Mouse (Mus musculus): Measurements from ENCODE around the gene Sulf2. TPM values are rescaled to one million over a fixed set of nuclear protein-coding genes. Genes with fewer than 3 reads are reported as not detected.
"Not testable (repeated sequence)": the region's sequence is repeated elsewhere in the genome, so short reads cannot be mapped to it uniquely, and the experiment has no call there.

The Sulf2 gene
- polyA plus RNA-seq, 1 experiment, result 119 TPM

GRCm38 (mm10) chr2:166195041-166195440 is 39.6 kb upstream of the Sulf2 start:
- H3K36me3 ChIP-seq (ENCODE audit: control insufficient read depth, insufficient read depth, low read length, poor library complexity, severe bottlenecking), result no peaks in the 10 kb centered on the region
- peak overlapping the region; percentile 8 for H3K4me3 ChIP-seq (ENCODE audit: low read depth, low read length)
- peaks cover 7% of the 10 kb centered on the region for H3K9me3 ChIP-seq (replicated peaks; ENCODE audit: control insufficient read depth, insufficient read depth, low read length, poor library complexity, severe bottlenecking)
- peak overlapping the region; percentile 84 for H3K27ac ChIP-seq (ENCODE audit: insufficient read depth, low read length)
- TF ChIP-seq CTCF (IDR thresholded peaks at IDR 0.05; ENCODE audit: low read depth, low read length), result no peak
- no peak for TF ChIP-seq EP300 (IDR thresholded peaks at IDR 0.05; ENCODE audit: insufficient read depth, low read depth, low read length)
- TF ChIP-seq POLR2A (IDR thresholded peaks at IDR 0.05; ENCODE audit: insufficient read depth, low read length), result no peak
- peaks cover 21% of the 10 kb centered on the region for H3K4me1 ChIP-seq (ENCODE audit: control insufficient read depth, insufficient read depth, low read length)
- H3K27me3 ChIP-seq (ENCODE audit: control insufficient read depth, insufficient read depth, low read length, poor library complexity, severe bottlenecking), result no peaks in the 10 kb centered on the region
- peak overlapping the region; percentile 25; the same call in 1 of the 2 replicates for H3K9ac ChIP-seq (ENCODE audit: low read depth, poor library complexity, severe bottlenecking)

- Histone ChIP-seq H3K9ac (ENCODE audit: low read depth, poor library complexity, severe bottlenecking) (no peak overlapping the region), H3K9me3 (replicated peaks; ENCODE audit: control insufficient read depth, insufficient read depth, low read length, poor library complexity, severe bottlenecking) (peaks cover 7% of the 10 kb centered on the region), H3K27me3 (ENCODE audit: control insufficient read depth, insufficient read depth, low read length, poor library complexity, severe bottlenecking) (no peaks in the 10 kb centered on the region), H3K27ac (ENCODE audit: insufficient read depth, low read length) (peak overlapping the region; percentile 95), H3K4me3 (ENCODE audit: low read depth, low read length) (peak overlapping the region; percentile 10; the same call in 1 of the 2 replicates), H3K36me3 (ENCODE audit: control insufficient read depth, insufficient read depth, low read length, poor library complexity, severe bottlenecking) (no peaks in the 10 kb centered on the region), H3K4me1 (ENCODE audit: control insufficient read depth, insufficient read depth, low read length) (peaks cover 21% of the 10 kb centered on the region)
- TF ChIP-seq EP300 (IDR thresholded peaks at IDR 0.05; ENCODE audit: insufficient read depth, low read depth, low read length) (peak; percentile 91), CTCF (IDR thresholded peaks at IDR 0.05; ENCODE audit: low read depth, low read length) (peak; percentile 31), POLR2A (IDR thresholded peaks at IDR 0.05; ENCODE audit: insufficient read depth, low read length) (no peak)
These were observed 38.8 kb upstream of the Sulf2 start for GRCm38 (mm10) chr2:166194112-166194758.

DNA sequence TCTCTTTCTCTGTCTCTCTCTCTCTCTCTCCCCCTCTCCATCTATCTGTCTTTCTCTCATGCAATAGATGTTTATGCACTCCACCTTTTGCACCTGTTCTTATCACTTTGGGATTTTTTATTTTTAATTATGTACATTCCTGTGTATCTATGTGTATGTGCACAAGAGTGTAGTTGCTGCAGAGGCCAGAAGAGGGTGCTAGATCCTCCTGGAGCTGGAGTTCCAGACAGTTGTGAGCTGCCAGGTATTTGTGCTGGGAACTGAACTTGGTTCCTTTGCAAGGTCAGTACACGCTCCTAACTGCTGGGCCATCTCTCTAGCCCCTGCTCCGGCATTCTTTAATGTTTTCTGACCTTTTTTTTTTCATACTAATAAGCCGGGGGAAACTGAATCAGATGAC is 38.0 kb upstream of the Sulf2 start:
- Histone ChIP-seq H3K27ac (ENCODE audit: insufficient read depth, low read length) (peak overlapping the region; percentile 95), H3K9me3 (replicated peaks; ENCODE audit: control insufficient read depth, insufficient read depth, low read length, poor library complexity, severe bottlenecking) (peaks cover 7% of the 10 kb centered on the region), H3K36me3 (ENCODE audit: control insufficient read depth, insufficient read depth, low read length, poor library complexity, severe bottlenecking) (no peaks in the 10 kb centered on the region), H3K27me3 (ENCODE audit: control insufficient read depth, insufficient read depth, low read length, poor library complexity, severe bottlenecking) (no peaks in the 10 kb centered on the region), H3K4me1 (ENCODE audit: control insufficient read depth, insufficient read depth, low read length) (peaks cover 18% of the 10 kb centered on the region), H3K4me3 (ENCODE audit: low read depth, low read length) (no peak overlapping the region), H3K9ac (ENCODE audit: low read depth, poor library complexity, severe bottlenecking) (no peak overlapping the region)
- TF ChIP-seq POLR2A (IDR thresholded peaks at IDR 0.05; ENCODE audit: insufficient read depth, low read length), result no peak
- peak; percentile 23 for TF ChIP-seq CTCF (IDR thresholded peaks at IDR 0.05; ENCODE audit: low read depth, low read length)
- TF ChIP-seq EP300 (IDR thresholded peaks at IDR 0.05; ENCODE audit: insufficient read depth, low read depth, low read length), result no peak

GRCm38 (mm10) chr2:166190816-166191215 is 35.4 kb upstream of the Sulf2 start:
- Histone ChIP-seq H3K9ac (ENCODE audit: low read depth, poor library complexity, severe bottlenecking) (no peak overlapping the region), H3K36me3 (ENCODE audit: control insufficient read depth, insufficient read depth, low read length, poor library complexity, severe bottlenecking) (no peaks in the 10 kb centered on the region), H3K9me3 (replicated peaks; ENCODE audit: control insufficient read depth, insufficient read depth, low read length, poor library complexity, severe bottlenecking) (peaks cover 7% of the 10 kb centered on the region), H3K27me3 (ENCODE audit: control insufficient read depth, insufficient read depth, low read length, poor library complexity, severe bottlenecking) (no peaks in the 10 kb centered on the region), H3K4me3 (ENCODE audit: low read depth, low read length) (no peak overlapping the region), H3K27ac (ENCODE audit: insufficient read depth, low read length) (no peak overlapping the region), H3K4me1 (ENCODE audit: control insufficient read depth, insufficient read depth, low read length) (peaks cover 2% of the 10 kb centered on the region)
- no peak for TF ChIP-seq EP300 (IDR thresholded peaks at IDR 0.05; ENCODE audit: insufficient read depth, low read depth, low read length)
- TF ChIP-seq POLR2A (IDR thresholded peaks at IDR 0.05; ENCODE audit: insufficient read depth, low read length), result no peak
- TF ChIP-seq CTCF (IDR thresholded peaks at IDR 0.05; ENCODE audit: low read depth, low read length), result no peak

GRCm38 (mm10) chr2:166189191-166189590 is 33.7 kb upstream of the Sulf2 start:
- no peaks in the 10 kb centered on the region for H3K4me1 ChIP-seq (ENCODE audit: control insufficient read depth, insufficient read depth, low read length)
- H3K9me3 ChIP-seq (replicated peaks; ENCODE audit: control insufficient read depth, insufficient read depth, low read length, poor library complexity, severe bottlenecking), result peaks cover 7% of the 10 kb centered on the region
- H3K27ac ChIP-seq (ENCODE audit: insufficient read depth, low read length), result no peak overlapping the region

GRCm38 (mm10) chr2:166187874-166188453 is 32.5 kb upstream of the Sulf2 start:
- H3K27me3 ChIP-seq (ENCODE audit: control insufficient read depth, insufficient read depth, low read length, poor library complexity, severe bottlenecking); H3K4me3 ChIP-seq (ENCODE audit: low read depth, low read length); H3K4me1 ChIP-seq (ENCODE audit: control insufficient read depth, insufficient read depth, low read length); H3K36me3 ChIP-seq (ENCODE audit: control insufficient read depth, insufficient read depth, low read length, poor library complexity, severe bottlenecking); H3K9ac ChIP-seq (ENCODE audit: low read depth, poor library complexity, severe bottlenecking); H3K27ac ChIP-seq (ENCODE audit: insufficient read depth, low read length); H3K9me3 ChIP-seq (replicated peaks; ENCODE audit: control insufficient read depth, insufficient read depth, low read length, poor library complexity, severe bottlenecking): not testable (repeated sequence)

More at GRCm38 (mm10) chr2:166189191-166189590, 33.7 kb upstream of the Sulf2 start:
- TF ChIP-seq EP300 (IDR thresholded peaks at IDR 0.05; ENCODE audit: insufficient read depth, low read depth, low read length), result no peak
- no peak for TF ChIP-seq POLR2A (IDR thresholded peaks at IDR 0.05; ENCODE audit: insufficient read depth, low read length)
- TF ChIP-seq CTCF (IDR thresholded peaks at IDR 0.05; ENCODE audit: low read depth, low read length), result no peak
- no peak overlapping the region for H3K9ac ChIP-seq (ENCODE audit: low read depth, poor library complexity, severe bottlenecking)
- no peaks in the 10 kb centered on the region for H3K27me3 ChIP-seq (ENCODE audit: control insufficient read depth, insufficient read depth, low read length, poor library complexity, severe bottlenecking)
- H3K36me3 ChIP-seq (ENCODE audit: control insufficient read depth, insufficient read depth, low read length, poor library complexity, severe bottlenecking), result no peaks in the 10 kb centered on the region
- no peak overlapping the region for H3K4me3 ChIP-seq (ENCODE audit: low read depth, low read length)

GRCm38 (mm10) chr2:166187319-166187718 is 31.9 kb upstream of the Sulf2 start:
- not testable (repeated sequence) for H3K9me3 ChIP-seq (replicated peaks; ENCODE audit: control insufficient read depth, insufficient read depth, low read length, poor library complexity, severe bottlenecking); H3K4me3 ChIP-seq (ENCODE audit: low read depth, low read length); H3K27ac ChIP-seq (ENCODE audit: insufficient read depth, low read length); H3K27me3 ChIP-seq (ENCODE audit: control insufficient read depth, insufficient read depth, low read length, poor library complexity, severe bottlenecking); H3K9ac ChIP-seq (ENCODE audit: low read depth, poor library complexity, severe bottlenecking); H3K36me3 ChIP-seq (ENCODE audit: control insufficient read depth, insufficient read depth, low read length, poor library complexity, severe bottlenecking); H3K4me1 ChIP-seq (ENCODE audit: control insufficient read depth, insufficient read depth, low read length)

Measured in ES-Bruce4 (cell line).